Mouse (Mus musculus): ENCODE results near the gene Tmem262. TPM values are rescaled to one million over a fixed set of nuclear protein-coding genes. Genes with fewer than 3 reads are reported as not detected.
"Not testable (repeated sequence)": the region's sequence is repeated elsewhere in the genome, so short reads cannot be mapped to it uniquely, and the experiment has no call there.

The Tmem262 gene
- not detected in 2 replicates for polyA plus RNA-seq (2015; fragmentation: Nextera tagmentation; extraction: Ambion mirVana)

DNA sequence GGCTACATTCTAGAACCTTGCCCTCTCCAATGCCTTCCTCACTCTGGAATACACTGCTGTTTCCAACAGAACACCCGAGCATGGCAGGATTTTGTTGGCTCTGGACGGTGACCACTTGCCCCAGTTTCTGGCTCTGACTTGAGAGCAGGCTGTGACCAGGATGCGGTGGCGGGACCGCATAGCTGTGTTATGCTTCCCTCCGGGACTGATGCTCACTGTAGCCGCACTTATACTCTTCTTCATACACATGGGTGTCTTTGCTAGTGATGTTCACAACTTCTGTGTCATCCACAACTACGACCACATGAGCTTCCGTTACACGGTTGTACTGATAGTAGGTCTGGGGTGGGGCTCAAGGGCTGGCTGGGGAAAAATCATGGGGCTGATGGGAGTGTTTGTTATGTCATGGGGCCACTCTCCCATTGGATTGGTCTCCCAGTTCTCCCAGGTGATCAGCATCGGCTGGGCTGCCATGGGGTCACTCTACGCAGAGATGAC, at the start of gene Tmem262:
Gene Tmem262, plus strand, starts transcription at position 51 of the 498 bp plus-strand sequence.
- H3K9me3 ChIP-seq (replicated peaks; ENCODE audit: control insufficient read depth, low read length), result no peaks in the 10 kb centered on the region
- ATAC-seq (replicated peaks; ENCODE audit: extremely low read depth, insufficient read depth, low FRiP score), result no peak
- 87% methylated on average over 12 of the region's 12 CpGs for WGBS

GRCm38 (mm10) chr19:6030520-6031280, 49.1 kb upstream of the Tmem262 start:
- Histone ChIP-seq H3K4me3 (ENCODE audit: low read length) (no peak overlapping the region), H3K9ac (ENCODE audit: low read length) (no peak overlapping the region), H3K27ac (ENCODE audit: low read length) (no peak overlapping the region), H3K36me3 (ENCODE audit: control insufficient read depth, insufficient read depth) (no peaks in the 10 kb centered on the region), H3K4me1 (ENCODE audit: control insufficient read depth, insufficient read depth, low read length) (no peaks in the 10 kb centered on the region), H3K9me3 (replicated peaks; ENCODE audit: control insufficient read depth, low read length) (no peaks in the 10 kb centered on the region), H3K4me2 (ENCODE audit: low read depth, low read length) (no peak overlapping the region), H3K27me3 (ENCODE audit: control insufficient read depth, insufficient read depth, low read length) (no peaks in the 10 kb centered on the region)
- WGBS, result 65% methylated on average over 13 of the region's 14 CpGs
- ATAC-seq (replicated peaks; ENCODE audit: extremely low read depth, insufficient read depth, low FRiP score), result no peak

More for the DNA sequence above, at the start of gene Tmem262:
- Histone ChIP-seq H3K36me3 (ENCODE audit: control insufficient read depth, insufficient read depth) (peaks cover 12% of the 10 kb centered on the region), H3K4me2 (ENCODE audit: low read depth, low read length) (no peak within 1 kb of the TSS), H3K9ac (ENCODE audit: low read length) (no peak within 1 kb of the TSS), H3K27ac (ENCODE audit: low read length) (no peak within 1 kb of the TSS), H3K4me1 (ENCODE audit: control insufficient read depth, insufficient read depth, low read length) (peaks cover 13% of the 10 kb centered on the region), H3K27me3 (ENCODE audit: control insufficient read depth, insufficient read depth, low read length) (no peaks in the 10 kb centered on the region), H3K4me3 (ENCODE audit: low read length) (no peak within 1 kb of the TSS)

GRCm38 (mm10) chr19:6035966-6036585, 43.8 kb upstream of the Tmem262 start:
- Histone ChIP-seq H3K27me3 (ENCODE audit: control insufficient read depth, insufficient read depth, low read length) (no peaks in the 10 kb centered on the region), H3K4me2 (ENCODE audit: low read depth, low read length) (no peak overlapping the region), H3K9ac (ENCODE audit: low read length) (no peak overlapping the region), H3K27ac (ENCODE audit: low read length) (no peak overlapping the region), H3K4me1 (ENCODE audit: control insufficient read depth, insufficient read depth, low read length) (no peaks in the 10 kb centered on the region), H3K4me3 (ENCODE audit: low read length) (no peak overlapping the region), H3K36me3 (ENCODE audit: control insufficient read depth, insufficient read depth) (no peaks in the 10 kb centered on the region), H3K9me3 (replicated peaks; ENCODE audit: control insufficient read depth, low read length) (no peaks in the 10 kb centered on the region)
- WGBS, result 68% methylated on average over 9 of the region's 9 CpGs
- no peak for ATAC-seq (replicated peaks; ENCODE audit: extremely low read depth, insufficient read depth, low FRiP score)

GRCm38 (mm10) chr19:6037695-6038094, 42.1 kb upstream of the Tmem262 start:
- H3K27ac ChIP-seq (ENCODE audit: low read length), result no peak overlapping the region
- no peak for ATAC-seq (replicated peaks; ENCODE audit: extremely low read depth, insufficient read depth, low FRiP score)
- H3K4me3 ChIP-seq (ENCODE audit: low read length), result no peak overlapping the region
- no peaks in the 10 kb centered on the region for H3K27me3 ChIP-seq (ENCODE audit: control insufficient read depth, insufficient read depth, low read length)
- no peak overlapping the region for H3K4me2 ChIP-seq (ENCODE audit: low read depth, low read length)
- H3K9me3 ChIP-seq (replicated peaks; ENCODE audit: control insufficient read depth, low read length), result no peaks in the 10 kb centered on the region
- no peaks in the 10 kb centered on the region for H3K4me1 ChIP-seq (ENCODE audit: control insufficient read depth, insufficient read depth, low read length)
- H3K36me3 ChIP-seq (ENCODE audit: control insufficient read depth, insufficient read depth), result no peaks in the 10 kb centered on the region
- no peak overlapping the region for H3K9ac ChIP-seq (ENCODE audit: low read length)

GRCm38 (mm10) chr19:6038326-6038725, 41.5 kb upstream of the Tmem262 start:
- Histone ChIP-seq H3K9ac (ENCODE audit: low read length) (no peak overlapping the region), H3K27me3 (ENCODE audit: control insufficient read depth, insufficient read depth, low read length) (no peaks in the 10 kb centered on the region), H3K4me1 (ENCODE audit: control insufficient read depth, insufficient read depth, low read length) (no peaks in the 10 kb centered on the region), H3K36me3 (ENCODE audit: control insufficient read depth, insufficient read depth) (no peaks in the 10 kb centered on the region), H3K4me3 (ENCODE audit: low read length) (no peak overlapping the region), H3K9me3 (replicated peaks; ENCODE audit: control insufficient read depth, low read length) (no peaks in the 10 kb centered on the region), H3K27ac (ENCODE audit: low read length) (no peak overlapping the region), H3K4me2 (ENCODE audit: low read depth, low read length) (no peak overlapping the region)
- ATAC-seq (replicated peaks; ENCODE audit: extremely low read depth, insufficient read depth, low FRiP score), result no peak
- 73% methylated on average over 7 of the region's 7 CpGs for WGBS

DNA sequence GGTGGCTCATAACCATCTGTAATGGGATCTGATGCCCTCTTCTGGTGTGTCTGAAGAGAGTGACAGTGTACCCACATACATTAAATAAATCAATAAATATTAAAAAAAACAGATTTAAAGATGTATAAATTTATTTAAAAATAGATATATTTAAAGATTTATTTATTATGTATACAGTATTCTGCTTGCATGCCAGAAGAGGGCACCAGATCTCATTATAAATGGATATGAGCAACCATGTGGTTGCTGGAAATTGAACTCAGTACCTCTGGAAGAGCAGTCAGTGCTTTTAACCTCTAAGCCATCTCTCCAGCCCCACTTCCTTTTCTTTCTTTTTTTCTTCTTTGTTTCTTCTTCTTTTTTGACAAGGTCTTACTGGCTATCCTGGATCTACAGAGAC, 39.8 kb upstream of the Tmem262 start:
- Histone ChIP-seq H3K4me2 (ENCODE audit: low read depth, low read length) (no peak overlapping the region), H3K4me1 (ENCODE audit: control insufficient read depth, insufficient read depth, low read length) (peaks cover under 1% of the 10 kb centered on the region), H3K36me3 (ENCODE audit: control insufficient read depth, insufficient read depth) (no peaks in the 10 kb centered on the region), H3K27ac (ENCODE audit: low read length) (no peak overlapping the region), H3K9me3 (replicated peaks; ENCODE audit: control insufficient read depth, low read length) (no peaks in the 10 kb centered on the region), H3K27me3 (ENCODE audit: control insufficient read depth, insufficient read depth, low read length) (no peaks in the 10 kb centered on the region), H3K9ac (ENCODE audit: low read length) (no peak overlapping the region), H3K4me3 (ENCODE audit: low read length) (no peak overlapping the region)
- no peak for ATAC-seq (replicated peaks; ENCODE audit: extremely low read depth, insufficient read depth, low FRiP score)

DNA sequence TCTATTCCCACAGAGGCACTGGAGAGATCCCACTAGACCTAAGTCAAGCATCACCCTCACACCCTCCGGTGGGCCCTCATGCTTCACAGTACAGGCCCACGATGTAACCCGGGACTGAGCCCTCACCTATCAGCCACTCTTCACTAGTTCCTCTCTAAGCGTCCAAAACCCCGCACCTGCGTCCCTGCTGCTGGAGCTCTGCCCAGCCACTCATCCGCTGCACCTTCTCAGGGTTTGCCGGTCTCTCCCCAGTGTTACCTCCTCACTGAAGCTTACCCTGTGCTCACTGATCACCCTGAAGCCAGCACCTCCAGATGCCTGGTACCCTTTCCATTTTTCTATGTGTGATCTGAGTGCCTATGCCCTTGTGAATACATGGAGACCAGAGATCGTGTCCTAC, 37.5 kb upstream of the Tmem262 start:
- Histone ChIP-seq H3K36me3 (ENCODE audit: control insufficient read depth, insufficient read depth) (no peaks in the 10 kb centered on the region), H3K27me3 (ENCODE audit: control insufficient read depth, insufficient read depth, low read length) (no peaks in the 10 kb centered on the region), H3K4me1 (ENCODE audit: control insufficient read depth, insufficient read depth, low read length) (peaks cover 7% of the 10 kb centered on the region), H3K9me3 (replicated peaks; ENCODE audit: control insufficient read depth, low read length) (no peaks in the 10 kb centered on the region), H3K4me3 (ENCODE audit: low read length) (no peak overlapping the region), H3K27ac (ENCODE audit: low read length) (no peak overlapping the region; the same call in 1 of the 2 replicates), H3K4me2 (ENCODE audit: low read depth, low read length) (no peak overlapping the region), H3K9ac (ENCODE audit: low read length) (no peak overlapping the region)
- no peak for ATAC-seq (replicated peaks; ENCODE audit: extremely low read depth, insufficient read depth, low FRiP score)
- 70% methylated on average over 9 of the region's 9 CpGs for WGBS

DNA sequence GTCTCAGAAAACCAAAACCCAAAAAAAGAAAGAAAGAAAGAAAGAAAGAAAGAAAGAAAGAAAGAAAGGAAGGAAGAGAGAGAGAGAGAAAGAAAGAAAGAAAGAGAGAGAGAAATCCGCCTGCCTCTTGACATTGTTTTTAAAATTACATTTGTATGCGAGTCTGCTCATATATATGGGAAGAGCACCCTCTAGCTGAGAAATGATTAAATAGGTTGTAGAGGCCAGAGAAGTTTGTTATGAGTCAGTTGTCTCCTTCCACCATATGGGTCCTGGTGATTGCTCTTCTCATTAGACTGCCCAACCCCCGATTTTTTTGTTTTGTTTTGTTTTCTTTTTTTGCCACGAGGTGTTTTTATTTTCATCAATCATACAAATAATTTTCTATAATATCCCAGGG, 35.7 kb upstream of the Tmem262 start:
- not testable (repeated sequence) for H3K36me3 ChIP-seq (ENCODE audit: control insufficient read depth, insufficient read depth)

More for the DNA sequence above, 35.7 kb upstream of the Tmem262 start:
- H3K9me3 ChIP-seq (replicated peaks; ENCODE audit: control insufficient read depth, low read length); H3K4me3 ChIP-seq (ENCODE audit: low read length); H3K27me3 ChIP-seq (ENCODE audit: control insufficient read depth, insufficient read depth, low read length); H3K27ac ChIP-seq (ENCODE audit: low read length); ATAC-seq (replicated peaks; ENCODE audit: extremely low read depth, insufficient read depth, low FRiP score); H3K9ac ChIP-seq (ENCODE audit: low read length); H3K4me2 ChIP-seq (ENCODE audit: low read depth, low read length): not testable (repeated sequence)
- 51% methylated on average over 4 of the region's 4 CpGs for WGBS
- H3K4me1 ChIP-seq (ENCODE audit: control insufficient read depth, insufficient read depth, low read length), result peaks cover 19% of the 10 kb centered on the region
